Mouse (Mus musculus) mature B cell (primary cell): ENCODE measurements around the gene Ptpra.
"Not testable (repeated sequence)": the region's sequence is repeated elsewhere in the genome, so short reads cannot be mapped to it uniquely, and the experiment has no call there.

ENCODE experiments used
- in situ Hi-C: fragments of 300-500 bp; cut with MboI; formaldehyde crosslinking; loops from 2 replicates; pipeline ENCODE4 v1.14.3; 2019

The Ptpra gene

DNA sequence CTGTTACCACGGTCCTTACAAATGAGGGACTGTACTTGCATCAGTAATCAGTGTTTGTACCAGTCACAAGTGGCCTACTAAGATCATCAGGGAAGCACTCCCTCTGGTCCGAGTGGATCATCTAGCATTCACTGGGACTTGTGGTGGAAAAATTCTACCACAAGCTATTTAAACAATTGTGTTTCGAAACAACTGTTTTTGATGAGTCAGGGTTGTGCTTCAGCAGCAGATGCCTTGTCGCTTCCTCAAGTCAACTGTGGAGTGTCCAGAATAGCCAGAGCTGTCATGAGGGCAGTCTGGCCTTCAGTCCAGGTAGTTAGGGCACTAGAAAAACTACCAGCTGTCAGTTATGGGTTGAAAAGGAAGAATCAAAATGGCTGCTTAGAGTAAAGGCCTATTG, 38.5 kb downstream of the Ptpra start:
- in situ Hi-C loops = no loop called here

DNA sequence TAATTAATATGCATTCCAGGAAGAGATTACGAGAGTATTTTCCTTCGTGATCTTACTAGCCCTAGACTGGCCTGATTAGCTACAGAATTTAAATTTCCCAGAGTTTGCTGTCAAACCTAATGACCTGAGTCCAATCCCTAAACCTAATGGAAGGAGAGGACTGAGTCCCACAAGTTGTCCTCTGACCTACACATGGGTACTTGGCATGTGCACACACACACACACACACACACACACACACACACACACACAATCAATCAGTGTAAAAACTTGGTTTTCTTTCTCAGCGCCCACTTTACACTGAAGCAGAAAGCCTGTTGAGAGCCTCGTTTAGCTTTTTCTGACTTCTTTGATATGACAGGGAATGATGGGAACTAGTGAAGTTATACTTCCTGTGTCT, 41.1 kb downstream of the Ptpra start:
- in situ Hi-C loops = no loop called here

DNA sequence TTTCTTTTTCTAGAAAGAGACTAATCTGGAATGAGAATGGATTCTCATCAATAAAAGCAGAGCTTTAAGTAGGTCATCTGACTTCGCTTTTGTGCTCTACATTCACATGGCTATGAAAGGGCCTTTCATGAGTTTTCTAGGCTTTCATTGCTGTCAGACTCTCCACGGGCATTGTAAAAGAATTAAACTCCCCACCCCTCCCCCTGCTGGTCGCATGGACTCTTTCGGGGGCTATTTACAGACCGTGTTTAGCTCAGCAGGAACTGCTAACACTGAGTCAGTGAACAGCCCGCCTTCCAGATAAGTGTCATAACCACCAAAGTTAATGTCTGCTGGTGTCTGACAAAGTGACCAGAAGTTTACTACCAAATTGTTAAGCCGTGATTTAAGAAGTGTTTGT, 41.5 kb downstream of the Ptpra start:
- in situ Hi-C loops = no loop called here

DNA sequence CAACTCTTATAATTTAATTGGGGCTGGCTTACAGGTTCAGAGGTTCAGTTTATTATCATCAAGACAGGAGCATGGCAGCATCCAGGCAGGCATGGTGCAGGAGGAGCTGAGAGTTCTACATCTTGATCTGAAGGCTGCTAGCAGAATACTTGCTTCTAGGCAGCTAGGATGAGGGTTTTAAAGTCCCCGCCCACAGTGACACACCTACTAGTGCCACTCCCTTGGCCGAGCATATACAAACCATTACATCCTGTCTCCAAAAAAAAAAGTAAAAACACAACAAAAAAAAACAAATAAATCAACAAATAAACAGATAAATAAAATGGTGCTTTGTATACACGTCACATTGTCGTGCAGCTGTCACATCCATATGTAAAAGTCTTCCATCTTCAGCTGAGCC, 45.0 kb downstream of the Ptpra start:
- in situ Hi-C loops = not testable (repeated sequence)

- in situ Hi-C loops = no loop called here
Measured at GRCm38 (mm10) chr2:130496037-130496436, 46.0 kb downstream of the Ptpra start.

DNA sequence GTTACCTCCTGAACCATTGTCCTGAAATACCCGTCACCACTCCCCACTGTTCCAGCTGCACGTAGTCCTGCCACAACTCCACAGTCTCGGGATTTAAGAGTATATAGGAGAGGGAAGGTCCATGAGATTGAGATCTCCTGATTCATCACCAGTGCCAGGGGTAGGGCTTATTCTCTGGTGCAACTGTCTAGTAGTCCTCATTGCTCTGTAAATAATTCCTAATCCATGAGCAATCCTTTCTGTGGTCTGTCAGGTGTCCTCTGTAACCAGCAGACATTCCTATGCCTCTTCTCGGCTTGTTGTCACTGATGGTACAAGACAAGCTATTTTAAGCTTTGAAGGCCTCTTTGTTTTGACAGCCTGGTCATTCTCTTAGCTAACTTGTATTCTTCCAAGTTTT, 46.9 kb downstream of the Ptpra start:
- in situ Hi-C loops = no loop called here

DNA sequence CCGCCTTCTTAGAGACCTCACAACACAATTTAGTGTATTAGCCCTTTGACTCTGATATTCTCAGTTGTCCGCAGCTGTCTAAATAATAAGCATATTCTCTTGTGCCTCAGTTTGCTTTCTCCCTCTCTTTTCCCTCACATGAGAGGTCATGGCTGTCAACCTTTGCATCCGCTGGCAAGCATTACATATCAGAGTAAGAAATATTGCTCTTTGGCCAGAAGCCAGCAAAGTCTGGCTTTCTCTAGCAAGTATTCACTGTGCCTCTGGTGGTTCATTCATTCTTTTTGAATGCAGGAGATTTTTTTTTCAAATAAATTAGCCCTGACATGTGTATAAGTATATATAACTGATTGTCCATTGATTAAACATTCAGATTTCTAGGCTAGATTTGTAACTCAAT, 49.5 kb downstream of the Ptpra start:
- in situ Hi-C loops = no loop called here

DNA sequence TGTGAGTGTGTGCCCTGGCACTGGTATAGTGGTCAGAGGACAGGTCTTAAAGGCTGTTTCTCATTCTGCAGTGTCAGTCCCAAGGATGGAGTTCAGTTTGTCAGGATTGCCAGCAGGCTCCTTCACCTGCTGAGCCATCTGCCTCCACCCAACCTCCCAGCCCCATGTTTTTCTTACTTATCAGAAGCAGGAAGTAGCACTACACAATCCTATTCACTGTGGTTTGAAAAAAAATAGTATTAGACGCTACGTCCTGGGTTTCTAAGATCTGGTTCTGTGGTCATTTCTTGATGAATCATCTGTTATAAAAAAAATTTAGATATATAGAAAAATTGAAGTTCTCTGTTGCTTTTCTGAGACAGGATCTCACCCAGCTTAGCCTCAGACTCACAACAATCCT, 51.5 kb downstream of the Ptpra start:
- in situ Hi-C loops = no loop called here

DNA sequence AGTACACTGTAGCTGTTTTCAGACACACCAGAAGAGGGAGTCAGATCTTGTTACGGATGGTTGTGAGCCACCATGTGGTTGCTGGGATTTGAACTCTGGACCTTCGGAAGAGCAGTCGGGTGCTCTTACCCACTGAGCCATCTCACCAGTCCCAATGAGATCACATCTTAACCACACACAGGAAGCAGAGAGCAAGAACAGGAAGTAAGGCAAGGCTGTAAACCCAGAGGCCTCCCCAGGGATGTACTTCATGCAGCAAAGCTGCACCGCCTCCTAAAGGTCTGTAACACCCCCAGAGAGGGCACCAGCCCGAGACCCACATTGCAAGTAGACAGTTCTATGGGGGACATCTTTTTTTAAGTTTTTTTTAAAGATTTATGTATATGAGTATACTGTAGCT, 61.5 kb downstream of the Ptpra start:
- in situ Hi-C loops = not testable (repeated sequence)

GRCm38 (mm10) chr2:130513907-130514306, 63.8 kb downstream of the Ptpra start:
- in situ Hi-C loops = no loop called here

DNA sequence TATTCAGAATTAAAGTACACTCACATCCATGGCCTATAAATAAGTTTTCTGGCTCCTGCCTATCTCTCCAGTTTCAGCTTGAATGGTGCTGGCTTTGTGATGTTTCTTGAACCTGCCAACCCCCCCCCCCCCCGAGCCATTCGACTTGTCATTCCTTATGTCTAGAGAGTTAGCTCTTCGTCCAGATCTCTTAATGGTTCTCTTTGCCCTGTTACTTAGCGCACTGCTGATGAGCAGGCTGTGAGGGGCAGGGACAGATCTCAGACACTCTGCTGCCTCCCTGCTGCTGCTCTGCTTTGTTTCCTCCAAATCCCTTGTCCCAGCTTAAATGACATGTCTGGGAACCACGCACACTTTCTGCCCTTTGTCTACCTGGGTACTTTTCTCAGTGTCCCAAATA, 65.7 kb downstream of the Ptpra start:
- in situ Hi-C loops = no loop called here

DNA sequence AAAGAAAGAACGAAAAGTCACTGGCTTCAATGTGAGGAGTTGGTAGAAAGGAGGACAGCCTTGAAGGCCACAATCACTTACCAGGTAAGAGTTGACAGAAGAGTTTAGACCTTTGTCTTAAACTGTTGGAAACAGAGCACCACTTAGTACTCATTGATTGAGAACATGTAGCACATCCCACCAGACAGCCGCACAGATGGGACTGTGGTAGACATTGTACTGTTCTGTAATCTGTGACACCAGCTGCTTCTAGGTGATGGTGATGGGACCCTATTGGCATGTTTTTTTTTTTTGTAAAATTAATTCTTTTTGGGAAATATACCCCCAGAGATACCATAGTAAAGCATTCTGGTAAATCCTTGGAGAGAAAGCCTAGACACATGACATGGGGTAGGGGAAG, 71.8 kb downstream of the Ptpra start:
- in situ Hi-C loops = no loop called here

DNA sequence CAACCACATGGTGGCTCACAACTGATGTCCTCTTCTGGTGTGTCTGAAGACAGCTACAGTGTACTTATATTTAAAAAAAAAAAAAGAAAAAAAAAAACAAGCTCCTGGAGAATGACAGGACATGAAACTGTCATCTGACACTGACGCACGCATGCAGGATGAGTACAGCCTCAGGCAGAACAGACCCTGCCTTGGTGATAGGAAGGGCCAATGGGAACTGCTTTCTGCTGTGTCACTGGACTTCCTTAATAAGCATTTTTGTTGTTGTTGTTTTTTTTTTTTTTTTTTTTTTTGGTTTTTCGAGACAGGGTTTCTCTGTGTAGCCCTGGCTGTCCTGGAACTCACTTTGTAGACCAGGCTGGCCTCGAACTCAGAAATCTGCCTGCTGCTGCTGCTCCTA, 75.4 kb downstream of the Ptpra start:
- in situ Hi-C loops = not testable (repeated sequence)

DNA sequence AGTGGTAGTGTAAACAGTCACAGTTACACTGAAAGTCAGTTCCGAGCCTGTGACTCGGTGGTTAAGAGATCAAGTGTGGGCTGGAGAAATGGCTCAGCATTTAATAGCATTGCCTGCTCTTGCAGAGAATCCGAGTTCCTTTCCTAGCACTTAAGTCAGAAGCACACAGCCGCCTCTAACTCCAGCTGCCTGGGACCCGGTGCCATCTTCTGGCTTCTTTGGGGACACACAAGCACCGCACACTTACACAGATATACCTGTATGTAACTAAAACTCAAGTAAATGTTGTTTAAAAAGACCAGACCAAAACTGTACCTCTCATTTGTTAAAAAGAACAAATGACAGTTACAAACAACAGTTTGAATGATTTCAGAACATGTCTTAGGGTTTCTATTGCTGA, 78.4 kb downstream of the Ptpra start:
- in situ Hi-C loops = no loop called here

DNA sequence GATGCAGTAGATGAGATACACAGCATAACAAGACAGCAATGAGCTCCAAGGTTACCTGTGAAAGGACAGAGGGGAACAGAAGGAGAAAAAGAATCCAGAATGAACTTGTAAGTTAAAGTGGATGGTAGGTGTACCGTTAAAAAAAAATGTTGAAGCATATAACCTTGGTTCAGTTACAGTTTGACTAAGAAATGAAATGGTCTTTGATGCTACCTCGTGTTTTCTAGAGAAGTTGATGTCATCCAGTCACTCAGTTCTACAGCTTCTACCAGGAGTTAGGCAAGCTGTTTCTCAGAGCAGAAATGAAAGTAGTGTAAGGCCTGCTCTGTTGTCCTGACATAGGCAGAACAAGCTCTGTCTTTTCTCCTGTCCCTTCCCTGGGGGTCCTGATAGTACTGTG, 79.2 kb downstream of the Ptpra start:
- in situ Hi-C loops = no loop called here

DNA sequence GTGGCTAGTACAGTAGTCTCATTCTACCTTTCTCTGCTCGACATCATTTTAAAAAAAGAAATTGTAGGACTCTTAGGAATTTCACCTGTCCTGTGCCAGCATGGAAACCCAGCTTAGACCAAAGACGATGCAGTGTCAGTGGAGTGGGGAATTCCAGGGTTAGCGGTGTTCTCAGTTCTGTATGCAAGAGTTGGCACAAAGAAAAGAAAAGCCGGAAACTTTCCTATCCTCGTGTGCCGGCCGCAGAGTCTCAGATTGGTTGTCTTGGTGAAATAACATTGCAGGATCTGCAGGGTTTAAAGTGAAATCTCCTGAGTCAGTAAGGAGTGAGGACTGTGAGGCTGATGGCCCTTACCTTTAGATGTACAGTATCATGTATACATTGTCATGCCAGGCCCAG, 79.8 kb downstream of the Ptpra start:
- in situ Hi-C loops = no loop called here

GRCm38 (mm10) chr2:130532201-130532600, 82.1 kb downstream of the Ptpra start:
- in situ Hi-C loops = no loop called here

DNA sequence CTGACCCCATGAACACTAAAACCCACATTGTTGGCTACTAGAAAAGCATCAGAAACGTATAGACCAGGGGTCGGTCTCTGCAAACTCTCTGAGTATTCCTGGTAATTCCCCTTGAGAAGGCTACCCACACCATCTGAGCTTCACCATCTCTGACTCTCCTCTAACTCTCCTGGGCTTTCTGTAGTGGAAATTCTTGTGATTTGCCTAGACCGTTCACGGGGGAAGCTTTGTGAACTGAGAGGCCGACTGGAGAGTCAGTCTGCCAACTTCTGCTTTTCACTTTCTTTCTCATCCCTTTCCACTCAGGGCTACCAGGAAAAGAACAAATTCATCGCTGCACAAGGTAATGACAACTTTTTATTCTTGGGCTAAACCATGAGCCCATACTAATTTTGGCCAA, 84.9 kb downstream of the Ptpra start:
- in situ Hi-C loops = no loop called here

DNA sequence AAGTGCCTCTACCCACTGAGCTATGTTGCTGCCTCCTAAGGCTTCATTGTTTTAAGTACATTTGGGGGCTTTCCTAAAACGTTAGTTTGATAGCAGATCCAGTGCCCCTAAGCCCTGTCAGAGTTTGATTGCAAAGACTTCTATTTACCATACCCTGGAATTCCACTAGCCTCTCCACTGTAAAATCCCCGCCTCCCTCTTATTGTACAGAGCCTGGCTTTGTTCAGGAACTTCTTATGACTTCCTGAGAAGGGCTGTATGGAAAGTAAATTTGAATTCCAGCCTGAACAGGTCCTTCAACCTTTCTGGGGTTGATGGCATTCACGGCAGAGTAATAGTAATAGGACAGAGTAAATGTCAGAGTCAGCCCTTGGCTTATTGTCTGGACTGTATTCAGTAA, 86.8 kb downstream of the Ptpra start:
- in situ Hi-C loops = no loop called here

DNA sequence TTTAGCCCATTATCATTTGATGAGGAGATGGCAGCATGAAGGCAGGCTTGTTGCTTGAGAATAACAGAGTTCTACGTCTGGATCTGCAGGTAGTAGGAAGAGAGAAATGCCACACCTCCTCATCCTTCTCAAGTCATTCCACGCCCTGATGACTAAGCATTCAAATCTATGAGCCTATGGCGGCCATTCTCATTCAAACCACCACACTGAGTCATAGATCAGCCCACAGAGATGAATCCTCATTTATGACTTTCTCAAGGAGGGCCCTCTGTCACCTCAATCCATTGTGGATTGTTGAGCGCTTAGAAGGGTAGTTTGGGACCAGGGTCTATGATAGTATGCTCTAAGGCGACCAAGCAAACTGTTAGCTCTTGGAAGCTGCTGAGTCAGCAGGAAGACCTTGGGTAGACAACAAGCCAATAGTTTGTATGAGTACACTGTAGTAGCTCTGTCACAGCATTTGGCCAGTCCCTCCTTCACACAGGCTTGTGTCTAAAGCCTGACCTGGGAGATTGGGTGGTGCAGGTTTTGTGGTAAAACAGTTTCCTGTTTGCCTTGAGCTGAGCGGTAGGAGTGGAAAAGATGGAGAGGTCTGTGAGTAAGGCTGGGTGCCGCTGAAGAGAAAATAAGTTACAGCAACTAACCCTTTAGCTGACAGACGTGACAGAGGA, 88.9 kb downstream of the Ptpra start:
- in situ Hi-C loops = no loop called here

DNA sequence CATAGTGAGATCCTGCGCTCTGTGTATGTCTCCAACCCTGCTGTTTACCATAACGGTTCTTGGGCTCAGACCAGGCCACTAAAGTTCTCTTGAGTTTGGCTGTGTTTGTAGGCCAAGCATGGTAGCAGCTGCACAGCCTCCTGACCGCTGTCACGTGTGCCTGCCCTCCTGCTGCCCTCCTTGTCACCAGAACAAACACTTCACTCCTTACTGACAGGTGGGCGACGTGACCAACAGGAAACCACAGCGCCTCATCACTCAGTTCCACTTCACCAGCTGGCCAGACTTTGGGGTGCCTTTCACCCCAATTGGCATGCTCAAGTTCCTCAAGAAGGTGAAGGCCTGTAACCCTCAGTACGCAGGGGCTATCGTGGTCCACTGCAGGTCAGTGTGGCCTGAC, 90.2 kb downstream of the Ptpra start:
- in situ Hi-C loops = no loop called here

- in situ Hi-C loops = no loop called here
Measured at GRCm38 (mm10) chr2:130546957-130547356, 96.9 kb downstream of the Ptpra start.

GRCm38 (mm10) chr2:130554841-130555240, 104.8 kb downstream of the Ptpra start:
- in situ Hi-C loops = no loop called here

DNA sequence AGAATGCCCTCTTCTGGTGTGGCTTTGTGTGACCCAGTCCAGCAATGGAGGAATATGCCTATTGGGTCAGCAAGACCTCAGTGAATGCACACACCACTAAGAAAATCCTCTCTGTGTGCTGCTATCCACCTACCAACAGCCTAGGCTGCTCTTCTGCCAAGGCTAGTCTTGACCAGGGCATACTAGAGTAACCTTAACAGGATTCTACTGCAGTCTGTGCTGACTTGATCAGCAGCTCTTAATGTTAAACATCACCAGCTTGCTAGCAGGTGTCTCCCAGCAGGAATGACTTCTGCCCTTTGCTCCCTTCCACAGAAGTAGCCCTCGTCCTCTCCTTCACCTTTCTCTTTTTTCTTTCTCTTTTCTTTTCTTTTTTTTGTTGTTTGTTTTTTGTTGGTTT, 106.2 kb downstream of the Ptpra start:
- in situ Hi-C loops = no loop called here

- in situ Hi-C loops = no loop called here
Measured at GRCm38 (mm10) chr2:130557462-130557861, 107.4 kb downstream of the Ptpra start.
